Mouse (Mus musculus) G1E (cell line): ENCODE measurements around the gene Rbck1.

Experiments
- CTCF ChIP-seq: IDR thresholded peaks from 2 replicates; pipeline ENCODE4 v1.5.1; 2012; ENCODE audit warnings: low read depth, low read length, inconsistent platforms, mixed read lengths
- GATA2 ChIP-seq: IDR thresholded peaks from 2 replicates; pipeline ENCODE4 v1.6.1; 2012; ENCODE audit warnings: low read depth, low read length, inconsistent platforms, borderline replicate concordance
- TAL1 ChIP-seq: conservative IDR thresholded peaks from 2 replicates; pipeline ENCODE4 v1.6.1; 2012; ENCODE audit warnings: low read depth, low read length, inconsistent platforms, mixed read lengths

DNA sequence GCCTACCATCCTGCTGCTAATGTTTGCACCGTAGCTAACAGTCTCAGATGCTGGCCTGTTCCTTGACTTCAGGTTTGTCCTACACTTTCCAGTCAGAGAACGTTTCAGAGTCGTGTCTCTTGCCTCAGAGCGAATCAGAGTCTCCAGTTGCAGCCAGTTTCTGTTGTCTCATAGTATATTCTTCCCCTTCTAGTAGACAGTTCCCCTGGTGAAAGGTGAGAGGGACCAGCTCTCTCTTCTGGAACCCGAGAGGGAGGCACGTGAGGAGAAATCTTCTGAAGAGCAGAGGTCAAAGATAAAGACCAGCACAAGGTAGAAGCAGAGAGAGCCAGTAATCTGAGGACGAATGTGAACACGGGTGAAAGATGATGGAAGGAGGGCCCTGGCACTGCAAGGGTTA is 44.4 kb downstream of the Rbck1 start:
- TF ChIP-seq CTCF (no peak), GATA2 (no peak), TAL1 (no peak)
